Mouse (Mus musculus) lung, postnatal 0 days (tissue): ENCODE results near the gene Cul9. TPM values are rescaled to one million over a fixed set of nuclear protein-coding genes. Genes with fewer than 3 reads are reported as not detected.

Source experiments
- ATAC-seq: fragments of 200-750 bp; cut with Nextera tagmentation; 2 replicates; pipeline ENCODE4 v1.8.0; 2017; ENCODE audit warnings: moderate library complexity
- DNase-seq: peaks from one replicate; pipeline ENCODE4 v3.0.0-alpha.2; 2016; ENCODE audit warnings: low spot score
- H3K27ac ChIP-seq: fragments of 300-500 bp; sonication (generic); 2 replicates; pipeline ENCODE4 v1.5.1; 2014; ENCODE audit warnings: antibody characterized with exemption, mild to moderate bottlenecking, low read length, mixed read lengths
- H3K27me3 ChIP-seq: fragments of 300-500 bp; sonication (generic); replicated peaks from 2 replicates; pipeline ENCODE4 v1.6.1; 2014; ENCODE audit warnings: low read length, mixed read lengths; ENCODE audit not compliant: insufficient read depth
- H3K36me3 ChIP-seq: fragments of 300-500 bp; sonication (generic); 2 replicates; pipeline ENCODE4 v1.6.1; 2014; ENCODE audit warnings: low read length, mixed read lengths; ENCODE audit not compliant: insufficient read depth
- H3K4me1 ChIP-seq: fragments of 300-500 bp; sonication (generic); 2 replicates; pipeline ENCODE4 v1.6.1; 2014; ENCODE audit warnings: antibody characterized with exemption, low read depth, low read length, mixed read lengths; ENCODE audit not compliant: insufficient read depth
- H3K4me2 ChIP-seq: fragments of 300-500 bp; sonication (generic); replicated peaks from 2 replicates; pipeline ENCODE4 v1.6.1; 2014; ENCODE audit warnings: low read depth, mild to moderate bottlenecking, low read length, moderate library complexity, mixed read lengths
- H3K4me3 ChIP-seq: fragments of 300-500 bp; sonication (generic); 2 replicates; pipeline ENCODE4 v1.5.1; 2014; ENCODE audit warnings: low read depth, low read length
- H3K9ac ChIP-seq: fragments of 300-500 bp; sonication (generic); replicated peaks from 2 replicates; pipeline ENCODE4 v1.6.1; 2014; ENCODE audit warnings: low read depth, mild to moderate bottlenecking
- H3K9me3 ChIP-seq: fragments of 300-500 bp; sonication (generic); 2 replicates; pipeline ENCODE4 v1.6.1; 2016; ENCODE audit warnings: low read length, mixed read lengths
- CTCF ChIP-seq: IDR thresholded peaks from 2 replicates; pipeline ENCODE4 v1.5.1; 2016; ENCODE audit warnings: antibody characterized with exemption, mild to moderate bottlenecking
- EP300 ChIP-seq: IDR thresholded peaks from 2 replicates; pipeline ENCODE4 v1.6.1; 2016; ENCODE audit warnings: antibody characterized with exemption, mild to moderate bottlenecking, control low read depth
- WGBS: fragments of 180-500 bp; shearing (Covaris S2); extraction: QIAGEN DNeasy Blood & Tissue Kit; methylation state at CpG from one replicate; pipeline ENCODE4 v1.1.7; 2014; 5-methylcytosine and 5-hydroxymethylcytosine counted together
- polyA plus RNA-seq: library from polyadenylated mRNA; unstranded; fragments of >200 nt; fragmentation: Nextera tagmentation; extraction: Ambion mirVana; gene quantifications from 2 replicates; pipeline ENCODE4 v1.2.1, GENCODE M21; 2015

The Cul9 gene
- polyA plus RNA-seq, 1 experiment from 2014 or later = 3.5 TPM

- TF ChIP-seq CTCF (no peak), EP300 (no peak)
- Histone ChIP-seq H3K4me2 (peak overlapping the region; percentile 54), H3K9me3 (no peaks in the 10 kb centered on the region), H3K9ac (no peak overlapping the region), H3K4me1 (no peaks in the 10 kb centered on the region; the same call in 1 of the 2 replicates), H3K36me3 (no peaks in the 10 kb centered on the region), H3K4me3 (peak overlapping the region; percentile 28), H3K27ac (no peak overlapping the region), H3K27me3 (peaks cover 39% of the 10 kb centered on the region)
- DNase-seq (no peak), ATAC-seq (no peak)
- 17% methylated on average over 7 of the region's 22 CpGs for WGBS
Measured at GRCm38 (mm10) chr17:46486995-46487394, 59.2 kb downstream of the Cul9 start.

- no peaks in the 10 kb centered on the region; the same call in 1 of the 2 replicates for H3K4me1 ChIP-seq
- no peak overlapping the region for H3K9ac ChIP-seq
- no peak overlapping the region for H3K4me2 ChIP-seq
- WGBS = 6% methylated on average over 6 of the region's 6 CpGs
- TF ChIP-seq CTCF (peak; percentile 29), EP300 (no peak)
- no peaks in the 10 kb centered on the region for H3K36me3 ChIP-seq
- no peak overlapping the region for H3K4me3 ChIP-seq
- no peak for ATAC-seq
- no peaks in the 10 kb centered on the region for H3K9me3 ChIP-seq
- no peak overlapping the region for H3K27ac ChIP-seq
- H3K27me3 ChIP-seq = peaks cover 39% of the 10 kb centered on the region
- no peak for DNase-seq
Measured at GRCm38 (mm10) chr17:46484461-46484875, 61.7 kb downstream of the Cul9 start.

GRCm38 (mm10) chr17:46484021-46484431 lies 62.2 kb downstream of the Cul9 start:
- no peaks in the 10 kb centered on the region for H3K36me3 ChIP-seq
- H3K27ac ChIP-seq = no peak overlapping the region
- under 1% methylated on average over 13 of the region's 13 CpGs for WGBS

GRCm38 (mm10) chr17:46483561-46484001 lies 62.6 kb downstream of the Cul9 start:
- no peak overlapping the region for H3K9ac ChIP-seq
- TF ChIP-seq CTCF = no peak
- TF ChIP-seq EP300 = no peak
- no peaks in the 10 kb centered on the region; the same call in 1 of the 2 replicates for H3K4me1 ChIP-seq
- ATAC-seq (peak; percentile 55), DNase-seq (peak; percentile 28)
- H3K4me3 ChIP-seq = no peak overlapping the region
- peak overlapping the region; percentile 23 for H3K4me2 ChIP-seq
- peaks cover 39% of the 10 kb centered on the region for H3K27me3 ChIP-seq
- WGBS = 3% methylated on average over 16 of the region's 16 CpGs
- no peak overlapping the region for H3K27ac ChIP-seq
- no peaks in the 10 kb centered on the region for H3K36me3 ChIP-seq
- H3K9me3 ChIP-seq = no peaks in the 10 kb centered on the region

More at GRCm38 (mm10) chr17:46484021-46484431, 62.2 kb downstream of the Cul9 start:
- H3K9ac ChIP-seq = no peak overlapping the region
- H3K27me3 ChIP-seq = peaks cover 39% of the 10 kb centered on the region
- peak; percentile 19 for DNase-seq
- H3K4me1 ChIP-seq = no peaks in the 10 kb centered on the region; the same call in 1 of the 2 replicates
- H3K4me2 ChIP-seq = peak overlapping the region; percentile 23
- no peaks in the 10 kb centered on the region for H3K9me3 ChIP-seq
- peak; percentile 10; the same call in 1 of the 2 replicates for ATAC-seq
- no peak for TF ChIP-seq CTCF
- no peak for TF ChIP-seq EP300
- no peak overlapping the region for H3K4me3 ChIP-seq

- Histone ChIP-seq H3K9me3 (no peaks in the 10 kb centered on the region), H3K4me1 (no peaks in the 10 kb centered on the region), H3K27me3 (no peaks in the 10 kb centered on the region), H3K9ac (no peak overlapping the region), H3K27ac (no peak overlapping the region), H3K4me2 (no peak overlapping the region), H3K4me3 (no peak overlapping the region), H3K36me3 (no peaks in the 10 kb centered on the region)
- no peak for ATAC-seq
- no peak for DNase-seq
- no peak for TF ChIP-seq CTCF
- TF ChIP-seq EP300 = no peak
- 72% methylated on average over 15 of the region's 15 CpGs for WGBS
Measured at GRCm38 (mm10) chr17:46477286-46477685, 68.9 kb downstream of the Cul9 start.

- Histone ChIP-seq H3K27me3 (no peaks in the 10 kb centered on the region), H3K4me1 (no peaks in the 10 kb centered on the region), H3K4me3 (no peak overlapping the region), H3K4me2 (no peak overlapping the region), H3K36me3 (no peaks in the 10 kb centered on the region), H3K9me3 (no peaks in the 10 kb centered on the region), H3K27ac (no peak overlapping the region), H3K9ac (no peak overlapping the region)
- WGBS = 47% methylated on average over 8 of the region's 8 CpGs
- DNase-seq = no peak
- no peak for ATAC-seq
- no peak for TF ChIP-seq EP300
Measured at GRCm38 (mm10) chr17:46476601-46477000, 69.6 kb downstream of the Cul9 start.

- no peaks in the 10 kb centered on the region for H3K4me1 ChIP-seq
- H3K27me3 ChIP-seq = no peaks in the 10 kb centered on the region
- H3K4me2 ChIP-seq = no peak overlapping the region
- H3K9me3 ChIP-seq = no peaks in the 10 kb centered on the region
- WGBS = 71% methylated on average over 9 of the region's 9 CpGs
- TF ChIP-seq CTCF = no peak
- TF ChIP-seq EP300 = no peak
- no peak overlapping the region for H3K4me3 ChIP-seq
- DNase-seq (no peak), ATAC-seq (0 out of 2 replicates have a peak, but pooled peaks have one; percentile 14)
- no peaks in the 10 kb centered on the region for H3K36me3 ChIP-seq
- H3K27ac ChIP-seq = no peak overlapping the region
- H3K9ac ChIP-seq = no peak overlapping the region
Measured at GRCm38 (mm10) chr17:46467830-46468229, 78.4 kb downstream of the Cul9 start.
